Mouse (Mus musculus): ENCODE results near the gene Cdcp2.
A peak's percentile ranks its signal among the peaks of the same experiment; 100 is the strongest.

Gene Cdcp2

GRCm38 (mm10) chr4:107127901-107128669, 31.4 kb downstream of the Cdcp2 start:
- DNase-seq (ENCODE audit: inconsistent age in 2 of 2, low spot score in 1 of 2) = no peak

GRCm38 (mm10) chr4:107129373-107129772, 32.7 kb downstream of the Cdcp2 start:
- DNase-seq (ENCODE audit: inconsistent age in 2 of 2, low spot score in 1 of 2) = peak in 1 of 2 experiments; percentile 58

GRCm38 (mm10) chr4:107130534-107130933, 33.8 kb downstream of the Cdcp2 start:
- DNase-seq (ENCODE audit: inconsistent age in 2 of 2, low spot score in 1 of 2) = no peak

GRCm38 (mm10) chr4:107134891-107135290, 38.2 kb downstream of the Cdcp2 start:
- no peak for DNase-seq (ENCODE audit: inconsistent age in 2 of 2, low spot score in 1 of 2)

- no peak for DNase-seq (ENCODE audit: inconsistent age in 2 of 2, low spot score in 1 of 2)
Measured at GRCm38 (mm10) chr4:107135663-107136062, 39.0 kb downstream of the Cdcp2 start.

- DNase-seq (ENCODE audit: inconsistent age in 2 of 2, low spot score in 1 of 2) = no peak
Measured at GRCm38 (mm10) chr4:107136531-107136930, 39.8 kb downstream of the Cdcp2 start.

GRCm38 (mm10) chr4:107138948-107139835, 42.5 kb downstream of the Cdcp2 start:
- DNase-seq (ENCODE audit: inconsistent age in 2 of 2, low spot score in 1 of 2) = no peak

GRCm38 (mm10) chr4:107139836-107140631, 43.3 kb downstream of the Cdcp2 start:
- DNase-seq (ENCODE audit: inconsistent age in 2 of 2, low spot score in 1 of 2) = peak; percentile 26 to 75

GRCm38 (mm10) chr4:107143511-107143910, 46.8 kb downstream of the Cdcp2 start:
- no peak for DNase-seq (ENCODE audit: inconsistent age in 2 of 2, low spot score in 1 of 2)

- DNase-seq (ENCODE audit: inconsistent age in 2 of 2, low spot score in 1 of 2) = no peak
Measured at GRCm38 (mm10) chr4:107150991-107151390, 54.3 kb downstream of the Cdcp2 start.

GRCm38 (mm10) chr4:107152571-107152970, 55.9 kb downstream of the Cdcp2 start:
- peak in 1 of 2 experiments; percentile 70 for DNase-seq (ENCODE audit: inconsistent age in 2 of 2, low spot score in 1 of 2)

- no peak for DNase-seq (ENCODE audit: inconsistent age in 2 of 2, low spot score in 1 of 2)
Measured at GRCm38 (mm10) chr4:107156983-107157401, 60.3 kb downstream of the Cdcp2 start.

GRCm38 (mm10) chr4:107159166-107159773, 62.6 kb downstream of the Cdcp2 start:
- DNase-seq (ENCODE audit: inconsistent age in 2 of 2, low spot score in 1 of 2) = peak in 1 of 2 experiments; percentile 43

- DNase-seq (ENCODE audit: inconsistent age in 2 of 2, low spot score in 1 of 2) = peak in 1 of 2 experiments; percentile 56
Measured at GRCm38 (mm10) chr4:107160181-107160580, 63.5 kb downstream of the Cdcp2 start.
